Mouse (Mus musculus) cerebellum, adult 11 months (tissue): ENCODE measurements around the gene Ifnk.

Experiments
- DNase-seq: peaks from one replicate; pipeline ENCODE4 v3.0.0; 2022

The Ifnk gene

DNA sequence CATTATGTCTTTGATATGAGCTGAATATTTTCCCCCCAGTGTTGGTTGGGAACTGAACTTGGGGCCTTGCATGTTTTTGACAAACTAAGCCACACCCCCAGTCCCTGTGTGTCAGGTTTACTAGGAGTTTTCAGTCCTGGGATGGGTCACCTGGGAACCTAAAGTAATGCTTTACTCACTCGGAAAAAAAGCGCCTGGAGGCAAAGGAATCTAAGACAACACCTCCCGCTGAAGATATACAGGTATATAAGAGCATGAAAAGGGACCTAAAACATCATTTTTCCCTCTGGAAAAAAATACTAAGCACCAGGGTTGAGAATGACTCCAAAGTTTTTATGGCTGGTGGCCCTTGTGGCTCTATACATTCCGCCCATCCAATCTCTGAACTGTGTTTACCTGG is at the start of gene Ifnk:
Gene Ifnk, plus strand, starts transcription at position 301 of the 400 bp plus-strand sequence.
- no peak for DNase-seq

GRCm38 (mm10) chr4:35105115-35105773 is 46.6 kb upstream of the Ifnk start:
- DNase-seq = no peak

DNA sequence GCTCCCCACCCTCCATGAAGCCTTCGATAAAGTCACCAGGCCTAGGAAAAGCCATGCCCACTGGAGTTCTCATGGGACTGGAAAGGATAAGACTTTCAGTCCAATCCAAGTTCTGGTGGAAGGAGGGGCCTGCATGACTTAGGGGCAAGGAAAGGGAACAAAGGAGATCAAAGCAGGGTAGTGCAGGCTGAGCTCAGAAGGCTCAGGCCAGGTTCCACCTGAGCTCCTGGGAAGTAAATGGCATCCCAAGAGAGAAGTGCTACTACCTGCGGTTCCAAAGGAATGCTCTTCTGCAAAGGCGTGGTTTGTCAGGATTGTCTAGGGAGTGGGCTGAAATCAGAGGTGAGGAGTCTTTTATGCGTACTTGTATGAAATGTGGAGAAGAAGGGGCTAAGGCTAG is 39.4 kb upstream of the Ifnk start:
- DNase-seq = no peak

GRCm38 (mm10) chr4:35113516-35114248 is 38.2 kb upstream of the Ifnk start:
- DNase-seq = no peak

GRCm38 (mm10) chr4:35114950-35115349 is 36.9 kb upstream of the Ifnk start:
- no peak for DNase-seq

DNA sequence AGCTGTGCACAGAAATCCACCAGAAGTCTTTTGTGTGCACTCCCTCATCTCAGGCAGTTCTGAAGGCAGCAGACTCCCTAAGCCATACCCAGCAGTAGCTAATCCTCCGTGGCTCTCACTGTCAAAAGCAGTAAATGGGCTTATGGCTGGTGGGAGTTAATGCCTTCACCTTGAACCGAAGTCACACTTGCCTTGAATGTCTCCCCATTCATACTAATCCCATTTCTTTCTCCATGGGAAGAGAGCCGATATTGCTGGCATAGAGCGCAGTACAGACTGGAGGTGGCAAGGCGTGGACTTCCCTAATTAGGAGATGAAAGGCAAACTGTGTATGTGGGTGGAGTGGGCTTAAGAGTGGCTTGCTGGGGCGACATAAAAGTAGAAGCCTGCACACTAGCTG is 35.9 kb upstream of the Ifnk start:
- DNase-seq = no peak

DNA sequence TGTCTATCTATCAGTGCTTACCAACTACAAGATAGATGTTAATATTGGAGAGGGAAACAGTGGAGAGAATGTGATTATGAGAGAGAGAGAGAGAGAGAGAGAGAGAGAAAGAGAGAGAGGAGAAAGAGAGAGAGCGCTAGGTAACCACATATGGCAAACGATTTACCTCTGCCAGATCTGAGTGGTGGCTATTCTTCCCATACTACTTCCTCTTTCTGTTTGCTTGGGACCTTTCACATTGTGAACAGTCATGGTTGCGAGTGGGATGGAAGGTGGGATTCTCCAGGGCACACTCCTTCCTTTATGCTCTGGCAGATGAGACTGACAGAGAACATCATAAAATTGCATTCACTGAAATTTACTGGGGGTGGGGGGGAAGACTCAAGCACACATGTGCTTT is 34.7 kb upstream of the Ifnk start:
- DNase-seq = no peak

GRCm38 (mm10) chr4:35118851-35119250 is 33.0 kb upstream of the Ifnk start:
- DNase-seq = no peak

- DNase-seq = no peak
Observed at GRCm38 (mm10) chr4:35120159-35120558, 31.7 kb upstream of the Ifnk start.

DNA sequence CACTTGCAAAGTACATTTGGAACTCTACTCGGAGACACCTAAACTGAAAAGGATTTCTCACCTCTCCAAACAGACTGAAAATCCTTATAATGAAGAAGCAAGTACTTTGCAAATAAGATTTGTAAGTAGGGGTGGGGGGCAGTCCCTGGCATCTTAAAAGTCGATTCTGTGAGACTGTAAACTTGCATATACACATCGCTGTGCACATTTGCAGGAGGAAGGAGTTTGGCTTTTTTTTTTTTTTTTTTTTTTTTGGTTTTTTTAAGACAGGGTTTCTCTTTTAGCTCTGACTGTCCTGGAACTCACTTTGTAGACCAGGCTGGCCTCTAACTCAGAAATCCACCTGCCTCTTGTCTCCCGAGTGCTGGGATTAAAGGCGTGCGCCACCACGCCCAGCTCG is 31.3 kb upstream of the Ifnk start:
- DNase-seq = no peak

DNA sequence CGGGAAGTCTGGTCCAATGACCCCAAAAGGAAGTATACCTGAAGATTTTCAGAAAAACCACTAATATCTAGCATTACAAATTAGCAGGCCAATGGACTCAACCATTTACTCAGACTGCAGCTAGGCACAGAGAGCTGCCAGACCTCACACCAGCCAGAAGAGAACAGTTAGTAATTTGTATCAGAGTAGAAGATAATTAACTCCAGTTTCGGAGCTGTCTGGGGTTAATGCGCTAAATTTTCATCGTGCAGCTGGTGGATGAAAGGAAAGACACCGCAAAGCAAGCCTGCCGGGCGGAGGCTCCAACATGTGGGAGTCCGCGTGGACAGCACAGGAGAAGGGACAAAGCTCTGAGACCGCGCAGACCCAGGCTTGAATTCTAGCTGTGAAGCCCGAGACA is 30.8 kb upstream of the Ifnk start:
- DNase-seq = no peak

GRCm38 (mm10) chr4:35123087-35123486 is 28.8 kb upstream of the Ifnk start:
- DNase-seq = no peak

DNA sequence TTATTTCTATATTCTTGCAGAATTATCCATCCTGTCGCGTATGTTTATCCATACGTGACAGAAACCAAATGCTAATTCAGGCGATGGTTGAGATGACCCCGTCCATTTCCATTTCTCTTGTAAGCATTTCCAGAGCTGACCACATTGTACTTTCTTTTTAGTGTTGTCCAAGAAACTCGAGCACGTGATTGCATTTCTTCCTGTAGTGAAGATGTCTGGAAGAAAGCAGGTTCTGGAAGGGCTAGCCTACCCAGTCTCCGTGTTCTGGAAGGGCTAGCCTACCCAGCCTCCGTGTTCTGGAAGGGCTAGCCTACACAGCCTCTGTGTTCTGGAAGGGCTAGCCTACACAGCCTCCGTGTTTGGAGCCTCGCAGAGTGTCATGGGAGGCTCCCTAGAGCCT is 27.8 kb upstream of the Ifnk start:
- DNase-seq = no peak

DNA sequence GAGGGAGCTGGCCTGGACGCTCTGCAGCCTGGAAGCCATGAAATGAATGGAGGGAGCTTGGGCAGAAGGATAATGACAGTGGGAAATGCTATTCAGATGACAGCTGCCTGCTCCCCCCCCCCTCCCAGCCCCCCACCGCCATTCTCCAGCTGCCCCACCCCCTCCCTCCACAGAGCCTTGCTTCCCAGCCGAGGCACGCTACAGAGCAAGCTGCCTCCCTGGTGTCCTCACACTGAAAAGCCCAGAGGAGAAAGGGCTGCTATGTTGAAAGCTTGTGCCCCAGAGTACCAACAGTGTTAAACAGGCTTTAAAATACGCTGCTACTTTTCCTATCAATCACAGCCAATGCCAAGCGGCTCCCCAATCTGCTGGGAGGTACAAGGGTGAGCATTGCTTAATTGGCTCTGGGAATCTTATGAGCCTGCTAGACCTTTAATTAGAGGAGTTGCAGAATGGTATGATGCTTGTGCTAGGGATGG is 26.5 kb upstream of the Ifnk start:
- no peak for DNase-seq

DNA sequence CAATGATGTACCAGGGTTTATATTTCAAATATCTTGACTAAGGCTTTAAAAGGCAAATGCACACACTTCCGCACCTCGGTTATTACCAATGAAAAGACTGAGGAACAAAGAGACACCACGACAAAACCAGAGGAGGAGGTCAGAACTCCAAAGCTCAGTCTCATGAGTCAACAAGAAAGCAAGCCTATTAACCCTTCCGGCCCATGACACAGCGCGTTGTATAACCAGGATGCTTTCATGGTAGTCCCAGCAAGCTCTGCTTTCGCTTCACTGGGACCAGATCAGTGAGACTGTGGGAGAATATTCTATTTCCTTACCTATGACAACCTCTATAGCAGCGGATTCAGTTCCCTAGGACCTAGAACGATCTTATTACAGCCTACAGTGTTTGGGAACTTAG is 25.1 kb upstream of the Ifnk start:
- DNase-seq = no peak

DNA sequence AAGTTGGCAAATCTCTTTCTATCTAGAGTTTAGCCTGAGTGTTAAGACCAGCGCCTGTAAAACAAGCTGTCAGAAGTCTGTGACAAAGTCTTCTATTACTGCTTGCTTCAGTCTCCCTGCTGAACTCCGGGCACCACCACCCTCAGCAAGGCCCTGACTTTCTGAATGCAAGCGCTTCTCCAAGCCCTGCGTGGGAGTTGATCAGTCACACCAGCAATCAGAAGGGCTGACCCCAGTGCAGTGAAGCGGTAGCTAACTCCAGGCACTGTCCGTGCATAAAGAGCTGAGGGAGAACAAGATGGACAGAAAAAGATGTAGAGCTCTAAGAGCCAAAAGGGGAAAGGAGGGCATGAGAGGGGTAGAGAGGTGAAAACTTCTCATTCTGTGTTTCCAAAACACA is 24.1 kb upstream of the Ifnk start:
- DNase-seq = no peak

- DNase-seq = no peak
Observed at GRCm38 (mm10) chr4:35130411-35130948, 21.4 kb upstream of the Ifnk start.

DNA sequence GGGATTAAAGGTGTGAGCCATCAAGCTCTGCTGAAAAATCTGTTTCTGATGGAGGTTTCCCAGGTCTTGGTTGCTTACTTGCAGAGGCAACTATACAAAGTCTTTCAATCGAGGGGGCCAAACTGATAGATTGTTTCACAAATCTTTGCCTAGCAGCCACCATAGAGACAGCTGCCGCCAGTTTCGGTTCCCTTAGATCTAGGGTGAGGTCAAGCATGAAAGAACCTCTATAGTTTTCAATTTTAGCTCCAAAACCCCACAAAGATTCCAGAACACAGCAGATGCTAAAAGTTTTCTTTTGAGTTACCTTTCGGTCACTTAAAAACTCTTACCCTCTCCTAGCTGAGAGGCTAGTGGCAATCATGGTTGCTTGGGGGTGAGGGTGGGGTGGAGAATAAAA is 20.3 kb upstream of the Ifnk start:
- DNase-seq = no peak

- DNase-seq = no peak
Observed at GRCm38 (mm10) chr4:35133411-35133810, 18.4 kb upstream of the Ifnk start.

DNA sequence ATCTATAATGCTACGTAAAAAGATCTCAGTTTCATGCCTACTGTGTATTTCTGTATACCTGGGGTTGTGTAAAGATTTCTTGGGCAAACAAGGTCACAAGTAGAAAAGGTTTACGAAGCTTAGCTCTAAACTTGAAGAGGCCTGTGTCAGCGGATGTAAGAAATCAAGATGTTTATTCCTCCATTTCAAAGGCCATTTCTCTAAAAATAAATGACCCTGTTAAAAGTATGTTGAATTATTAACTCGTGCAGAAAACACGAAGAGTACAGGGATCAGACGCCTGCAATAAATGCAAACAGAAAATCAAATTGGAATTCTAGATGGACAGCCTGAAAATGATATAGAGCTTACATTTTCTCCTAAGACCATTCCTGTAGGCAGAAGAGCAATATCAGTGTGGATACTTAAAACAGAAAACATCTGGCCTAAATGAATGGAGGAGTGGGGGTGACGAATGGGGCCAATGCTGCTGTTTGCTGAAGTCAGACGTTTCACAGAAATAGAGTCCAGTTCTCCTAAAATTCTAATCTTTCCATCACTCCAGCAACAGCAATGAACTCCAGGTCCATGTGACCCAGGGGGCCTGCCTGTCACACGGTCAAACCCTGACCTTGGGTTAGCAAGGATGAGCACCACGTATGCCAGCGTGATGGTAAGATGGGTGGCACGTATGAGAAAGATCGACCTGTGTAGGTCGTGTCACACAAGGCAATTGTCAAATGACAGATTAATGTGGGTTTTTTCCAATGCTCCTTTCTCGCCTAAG is 16.8 kb upstream of the Ifnk start:
- DNase-seq = no peak

DNA sequence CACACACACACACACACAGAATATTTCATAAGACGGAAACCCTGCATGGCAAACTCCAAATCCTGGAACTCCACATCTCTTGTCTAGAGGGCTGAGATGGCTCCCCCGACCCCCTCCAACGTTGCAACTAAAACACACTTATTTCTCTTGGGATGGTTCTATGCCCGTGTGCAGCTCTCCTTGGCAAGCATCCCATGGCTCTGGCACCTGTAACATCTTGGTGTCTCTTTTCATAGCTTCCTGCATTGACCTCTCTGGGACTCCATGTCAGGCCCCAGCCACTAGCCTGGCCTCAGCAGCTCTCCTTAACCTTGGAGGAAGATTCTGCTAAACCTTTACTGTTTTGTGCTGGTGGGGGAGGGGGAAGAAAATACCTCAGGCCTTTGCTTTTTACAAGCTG is 16.1 kb upstream of the Ifnk start:
- DNase-seq = no peak

GRCm38 (mm10) chr4:35136996-35137395 is 14.9 kb upstream of the Ifnk start:
- no peak for DNase-seq

GRCm38 (mm10) chr4:35138077-35138476 is 13.8 kb upstream of the Ifnk start:
- no peak for DNase-seq

- DNase-seq = no peak
Observed at GRCm38 (mm10) chr4:35140317-35140716, 11.5 kb upstream of the Ifnk start.
